Mouse (Mus musculus) forebrain, embryonic 12.5 days (tissue): Measurements from ENCODE around the gene Gm26558. TPM values are rescaled to one million over a fixed set of nuclear protein-coding genes. Genes with fewer than 3 reads are reported as not detected.
A peak's percentile ranks its signal among the peaks of the same experiment; 100 is the strongest.

ENCODE experiments used
- ATAC-seq: fragments of 200-750 bp; cut with Nextera tagmentation; 2 replicates; pipeline ENCODE4 v1.8.0; 2017; ENCODE audit warnings: moderate TSS enrichment; ENCODE audit not compliant: low FRiP score
- H3K27ac ChIP-seq: fragments of 300-500 bp; sonication (generic); 2 replicates; pipeline ENCODE4 v1.5.1; 2016; ENCODE audit warnings: mild to moderate bottlenecking
- H3K27me3 ChIP-seq: fragments of 300-500 bp; sonication (generic); 2 replicates; pipeline ENCODE4 v1.6.1; 2016; ENCODE audit warnings: mild to moderate bottlenecking
- H3K36me3 ChIP-seq: fragments of 300-500 bp; sonication (generic); replicated peaks from 2 replicates; pipeline ENCODE4 v1.6.1; 2016; ENCODE audit warnings: mild to moderate bottlenecking
- H3K4me1 ChIP-seq: fragments of 300-500 bp; sonication (generic); 2 replicates; pipeline ENCODE4 v1.6.1; 2016
- H3K4me2 ChIP-seq: fragments of 300-500 bp; sonication (generic); 2 replicates; pipeline ENCODE4 v1.6.1; 2016; ENCODE audit warnings: mild to moderate bottlenecking, moderate library complexity
- H3K4me3 ChIP-seq: fragments of 300-500 bp; sonication (generic); replicated peaks from 2 replicates; pipeline ENCODE4 v1.5.1; 2016; ENCODE audit warnings: mild to moderate bottlenecking
- H3K9ac ChIP-seq: fragments of 300-500 bp; sonication (generic); 2 replicates; pipeline ENCODE4 v1.6.1; 2016; ENCODE audit warnings: mild to moderate bottlenecking
- H3K9me3 ChIP-seq: fragments of 300-500 bp; sonication (generic); 2 replicates; pipeline ENCODE4 v1.6.1; 2016
- WGBS: fragments of 180-500 bp; shearing (Covaris S2); methylation state at CpG from one replicate; pipeline ENCODE4 v1.1.7; 2016; 5-methylcytosine and 5-hydroxymethylcytosine counted together
- polyA plus RNA-seq: library from polyadenylated mRNA; unstranded; fragments of >200 nt; fragmentation: Nextera tagmentation; extraction: Ambion mirVana; gene quantifications from 2 replicates; pipeline ENCODE4 v1.2.1, GENCODE M21; 2016

The Gm26558 gene
- polyA plus RNA-seq, 1 experiment from 2014 or later = 4.4 TPM

- H3K27ac ChIP-seq = 0 out of 2 replicates have a peak overlapping the region, but pooled peaks have one; percentile 2
- no peak overlapping the region for H3K4me3 ChIP-seq
- no peak overlapping the region for H3K9ac ChIP-seq
- no peak for ATAC-seq
- no peaks in the 10 kb centered on the region; the same call in 1 of the 2 replicates for H3K4me1 ChIP-seq
- no peaks in the 10 kb centered on the region for H3K9me3 ChIP-seq
- WGBS = 49% methylated on average over 16 of the region's 16 CpGs
- no peak overlapping the region for H3K4me2 ChIP-seq
- no peaks in the 10 kb centered on the region for H3K27me3 ChIP-seq
- no peaks in the 10 kb centered on the region for H3K36me3 ChIP-seq
Observed at GRCm38 (mm10) chr2:70642971-70643565, 18.8 kb downstream of the Gm26558 start.

GRCm38 (mm10) chr2:70640968-70641367 lies 20.9 kb downstream of the Gm26558 start:
- Histone ChIP-seq H3K36me3 (no peaks in the 10 kb centered on the region), H3K4me1 (no peaks in the 10 kb centered on the region; the same call in 1 of the 2 replicates), H3K27ac (no peak overlapping the region), H3K4me3 (no peak overlapping the region), H3K9me3 (no peaks in the 10 kb centered on the region), H3K4me2 (no peak overlapping the region), H3K27me3 (no peaks in the 10 kb centered on the region), H3K9ac (no peak overlapping the region)
- no peak for ATAC-seq

DNA sequence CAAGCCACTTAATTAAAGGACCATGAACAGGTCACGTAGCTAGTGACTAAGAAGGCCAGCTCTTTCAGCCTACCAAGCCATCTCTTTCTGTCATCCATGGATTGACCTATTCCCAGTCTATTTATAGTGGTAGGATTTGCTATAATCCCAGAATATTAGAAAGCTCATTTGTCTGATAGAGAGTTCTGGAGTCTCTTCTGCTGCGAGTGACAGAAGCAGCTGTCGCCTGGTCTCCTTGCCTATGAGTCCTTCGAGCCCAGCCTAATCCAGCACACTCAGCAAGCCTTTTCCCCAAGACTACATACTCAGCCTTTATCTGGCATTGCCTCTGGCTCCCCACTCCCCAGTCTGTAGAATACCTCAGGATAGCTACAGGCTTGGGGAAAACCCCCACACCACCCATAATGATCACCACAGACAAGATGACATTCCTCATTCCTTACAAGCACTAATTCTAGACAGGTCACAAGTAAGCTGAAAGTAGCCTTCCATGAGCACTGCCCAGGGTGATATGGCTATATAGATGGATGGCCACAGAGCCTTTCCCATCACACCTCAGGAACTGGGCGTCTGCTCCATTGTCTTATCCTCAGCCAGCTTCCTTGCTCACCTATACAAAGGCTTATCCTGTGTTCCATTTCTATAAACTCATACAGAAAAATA lies 27.7 kb downstream of the Gm26558 start:
- WGBS = 90% methylated on average over 5 of the region's 5 CpGs
- Histone ChIP-seq H3K27ac (no peak overlapping the region), H3K4me2 (no peak overlapping the region), H3K9ac (no peak overlapping the region), H3K4me3 (no peak overlapping the region), H3K4me1 (peaks cover 11% of the 10 kb centered on the region), H3K36me3 (no peaks in the 10 kb centered on the region), H3K27me3 (no peaks in the 10 kb centered on the region), H3K9me3 (no peaks in the 10 kb centered on the region)
- ATAC-seq = no peak

DNA sequence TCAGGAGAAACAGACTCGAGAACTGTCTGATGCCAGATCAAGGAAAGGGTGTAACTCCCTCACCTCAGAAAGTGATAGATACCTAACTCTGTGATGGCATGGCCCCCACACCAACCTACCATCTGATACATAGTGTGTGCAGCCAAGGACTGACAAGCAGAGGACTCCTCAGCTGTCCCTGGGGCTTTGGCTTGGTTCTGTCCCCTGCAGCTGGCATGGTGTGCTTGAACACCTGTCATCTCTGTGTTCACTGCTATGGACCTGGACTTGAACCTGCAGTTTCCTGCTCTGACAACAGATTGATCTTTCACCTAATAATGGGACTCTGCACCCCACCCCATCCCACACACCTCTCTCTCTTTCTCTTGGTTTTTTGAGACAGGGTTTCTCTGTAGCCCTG lies 29.5 kb downstream of the Gm26558 start:
- no peaks in the 10 kb centered on the region for H3K27me3 ChIP-seq
- H3K9me3 ChIP-seq = no peaks in the 10 kb centered on the region
- 94% methylated on average over 1 of the region's 1 CpGs for WGBS
- no peak overlapping the region for H3K4me2 ChIP-seq
- H3K9ac ChIP-seq = no peak overlapping the region
- H3K4me1 ChIP-seq = peaks cover 12% of the 10 kb centered on the region
- no peak for ATAC-seq
- H3K4me3 ChIP-seq = no peak overlapping the region
- H3K36me3 ChIP-seq = no peaks in the 10 kb centered on the region
- H3K27ac ChIP-seq = no peak overlapping the region

GRCm38 (mm10) chr2:70631321-70631720 lies 30.6 kb downstream of the Gm26558 start:
- H3K9me3 ChIP-seq = no peaks in the 10 kb centered on the region
- H3K4me2 ChIP-seq = no peak overlapping the region
- no peak overlapping the region for H3K27ac ChIP-seq
- no peaks in the 10 kb centered on the region for H3K27me3 ChIP-seq
- WGBS = 83% methylated on average over 1 of the region's 1 CpGs
- H3K4me1 ChIP-seq = peaks cover 12% of the 10 kb centered on the region
- no peak overlapping the region for H3K9ac ChIP-seq
- H3K4me3 ChIP-seq = no peak overlapping the region
- H3K36me3 ChIP-seq = no peaks in the 10 kb centered on the region
- no peak for ATAC-seq

- Histone ChIP-seq H3K36me3 (no peaks in the 10 kb centered on the region), H3K27me3 (no peaks in the 10 kb centered on the region), H3K4me1 (peaks cover 12% of the 10 kb centered on the region), H3K4me2 (peak overlapping the region; percentile 35), H3K27ac (no peak overlapping the region), H3K9me3 (no peaks in the 10 kb centered on the region), H3K4me3 (no peak overlapping the region), H3K9ac (no peak overlapping the region)
- 69% methylated on average over 3 of the region's 3 CpGs for WGBS
- no peak for ATAC-seq
Observed at GRCm38 (mm10) chr2:70629921-70630320, 32.0 kb downstream of the Gm26558 start.

DNA sequence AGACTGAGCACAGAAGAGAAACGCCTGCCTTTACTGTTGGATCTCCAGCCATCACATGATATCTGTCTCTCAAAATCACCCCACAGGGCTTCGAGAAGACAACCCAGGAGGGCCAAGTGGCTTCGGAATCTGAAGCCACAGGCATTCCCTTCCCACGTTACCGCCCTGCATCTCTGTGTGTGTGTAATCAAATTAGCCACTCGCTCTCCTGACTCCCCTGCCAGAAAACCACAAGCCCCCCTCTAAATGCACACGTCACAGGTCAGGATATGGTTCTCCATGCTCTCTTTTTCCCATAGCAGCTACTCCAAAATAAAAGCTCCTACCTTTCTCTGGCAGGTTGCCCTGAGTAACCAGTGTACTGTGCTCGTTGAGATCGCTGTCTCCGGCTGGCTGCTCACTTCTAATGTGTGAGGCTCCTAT lies 32.6 kb downstream of the Gm26558 start:
- peak; percentile 78; the same call in 1 of the 2 replicates for ATAC-seq
- H3K27ac ChIP-seq = no peak overlapping the region
- H3K4me2 ChIP-seq = peak overlapping the region; percentile 35
- no peaks in the 10 kb centered on the region for H3K36me3 ChIP-seq
- H3K9ac ChIP-seq = 0 out of 2 replicates have a peak overlapping the region, but pooled peaks have one; percentile 2
- 17% methylated on average over 10 of the region's 10 CpGs for WGBS
- H3K27me3 ChIP-seq = no peaks in the 10 kb centered on the region
- H3K9me3 ChIP-seq = no peaks in the 10 kb centered on the region
- peaks cover 12% of the 10 kb centered on the region for H3K4me1 ChIP-seq
- H3K4me3 ChIP-seq = no peak overlapping the region

DNA sequence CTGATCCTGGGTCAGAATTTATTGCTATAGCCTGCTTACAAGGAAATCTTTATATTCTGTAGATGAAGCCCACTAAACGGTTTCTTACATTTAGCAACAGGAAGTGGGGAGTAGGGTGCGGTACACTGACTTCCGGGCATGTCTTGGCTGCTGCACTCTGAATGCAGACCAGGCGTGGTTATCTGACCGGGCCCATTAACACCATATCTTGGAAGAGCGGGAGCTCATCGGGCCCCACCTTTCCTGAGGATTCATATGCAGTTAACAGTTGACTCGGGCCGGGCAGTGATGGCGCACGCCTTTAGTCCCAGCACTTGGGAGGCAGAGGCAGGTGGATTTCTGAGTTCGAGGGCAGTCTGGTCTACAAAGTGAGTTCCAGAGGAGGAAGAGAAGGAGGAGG lies 33.5 kb downstream of the Gm26558 start:
- Histone ChIP-seq H3K4me2 (no peak overlapping the region), H3K27ac (no peak overlapping the region), H3K4me1 (peaks cover 12% of the 10 kb centered on the region), H3K9me3 (no peaks in the 10 kb centered on the region), H3K9ac (no peak overlapping the region), H3K4me3 (no peak overlapping the region), H3K36me3 (no peaks in the 10 kb centered on the region), H3K27me3 (no peaks in the 10 kb centered on the region)
- no peak for ATAC-seq
- WGBS = 92% methylated on average over 12 of the region's 12 CpGs

GRCm38 (mm10) chr2:70625761-70626160 lies 36.1 kb downstream of the Gm26558 start:
- no peak overlapping the region for H3K4me3 ChIP-seq
- no peak overlapping the region for H3K4me2 ChIP-seq
- WGBS = 83% methylated on average over 7 of the region's 7 CpGs
- no peak for ATAC-seq
- no peaks in the 10 kb centered on the region for H3K27me3 ChIP-seq
- H3K36me3 ChIP-seq = no peaks in the 10 kb centered on the region
- H3K27ac ChIP-seq = no peak overlapping the region
- no peak overlapping the region for H3K9ac ChIP-seq
- H3K9me3 ChIP-seq = no peaks in the 10 kb centered on the region
- H3K4me1 ChIP-seq = peaks cover 12% of the 10 kb centered on the region

- Histone ChIP-seq H3K27me3 (no peaks in the 10 kb centered on the region), H3K27ac (no peak overlapping the region), H3K4me1 (no peaks in the 10 kb centered on the region), H3K9ac (no peak overlapping the region), H3K4me2 (no peak overlapping the region), H3K4me3 (no peak overlapping the region), H3K36me3 (no peaks in the 10 kb centered on the region), H3K9me3 (no peaks in the 10 kb centered on the region)
- no peak for ATAC-seq
- WGBS = 73% methylated on average over 4 of the region's 4 CpGs
Observed at GRCm38 (mm10) chr2:70622244-70622643, 39.7 kb downstream of the Gm26558 start.

DNA sequence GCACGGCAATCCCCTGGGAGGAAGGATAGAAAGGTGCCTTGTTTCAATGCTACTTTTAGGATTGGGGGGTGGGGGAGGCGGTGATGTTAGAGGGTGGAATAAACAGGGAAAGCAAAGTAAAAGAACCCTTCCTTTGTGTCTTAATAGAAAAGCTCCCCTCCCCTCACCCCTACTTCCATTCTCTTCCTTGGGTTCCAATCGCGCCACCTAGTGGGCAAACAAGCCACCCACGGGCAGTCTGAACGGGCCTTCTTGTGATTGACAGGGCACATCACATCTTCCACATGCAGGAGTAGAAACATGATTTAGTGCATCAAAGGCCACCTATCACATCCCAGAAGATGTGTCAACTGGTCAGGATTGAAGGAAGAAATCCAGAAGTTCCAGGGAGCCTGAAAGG lies 41.7 kb downstream of the Gm26558 start:
- 8% methylated on average over 6 of the region's 6 CpGs for WGBS
- ATAC-seq = no peak

DNA sequence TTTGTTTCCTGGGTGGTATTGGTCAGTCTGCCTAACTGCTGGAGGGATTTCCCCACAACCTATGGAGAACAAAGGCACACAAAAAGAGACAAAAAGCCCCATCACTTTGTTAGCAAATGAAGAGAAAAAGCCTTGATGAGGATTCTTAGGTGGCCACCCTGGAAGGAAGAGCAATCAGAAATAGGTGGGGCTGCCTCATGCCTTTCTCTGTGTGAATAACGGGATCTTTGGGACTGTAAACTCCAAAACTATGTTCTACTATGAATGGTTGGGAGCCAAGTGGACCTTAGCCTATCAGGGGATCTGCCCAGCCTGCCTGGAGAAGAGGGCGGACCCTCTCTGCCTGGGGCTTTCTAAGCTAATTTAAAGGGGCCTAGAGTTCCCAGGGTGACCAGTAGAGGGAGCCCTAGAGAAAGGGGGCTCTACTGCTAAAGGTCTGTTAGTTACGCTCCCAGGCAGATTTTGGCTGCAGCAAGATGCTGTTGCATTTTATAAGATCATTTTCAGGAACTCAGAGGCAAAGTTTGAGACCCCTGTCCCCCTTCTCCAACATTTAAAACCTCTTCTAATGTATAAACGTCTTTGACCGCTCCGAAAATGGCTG lies 42.6 kb downstream of the Gm26558 start:
- WGBS = 80% methylated on average over 6 of the region's 6 CpGs
- no peak overlapping the region for H3K4me2 ChIP-seq
- no peak overlapping the region for H3K27ac ChIP-seq
- H3K36me3 ChIP-seq = no peaks in the 10 kb centered on the region
- H3K4me3 ChIP-seq = no peak overlapping the region
- H3K9ac ChIP-seq = no peak overlapping the region
- H3K4me1 ChIP-seq = no peaks in the 10 kb centered on the region
- H3K9me3 ChIP-seq = no peaks in the 10 kb centered on the region
- no peaks in the 10 kb centered on the region for H3K27me3 ChIP-seq
- ATAC-seq = no peak

More for the DNA sequence above, 41.7 kb downstream of the Gm26558 start:
- H3K4me3 ChIP-seq = no peak overlapping the region
- no peaks in the 10 kb centered on the region for H3K27me3 ChIP-seq
- no peaks in the 10 kb centered on the region for H3K9me3 ChIP-seq
- no peak overlapping the region for H3K4me2 ChIP-seq
- H3K36me3 ChIP-seq = no peaks in the 10 kb centered on the region
- H3K4me1 ChIP-seq = no peaks in the 10 kb centered on the region
- H3K9ac ChIP-seq = no peak overlapping the region
- no peak overlapping the region for H3K27ac ChIP-seq

- ATAC-seq = no peak
- no peak overlapping the region for H3K4me2 ChIP-seq
- no peaks in the 10 kb centered on the region for H3K27me3 ChIP-seq
- H3K4me1 ChIP-seq = no peaks in the 10 kb centered on the region
- no peaks in the 10 kb centered on the region for H3K36me3 ChIP-seq
- no peak overlapping the region for H3K9ac ChIP-seq
- no peaks in the 10 kb centered on the region for H3K9me3 ChIP-seq
- H3K27ac ChIP-seq = no peak overlapping the region
- H3K4me3 ChIP-seq = no peak overlapping the region
- WGBS = 81% methylated on average over 3 of the region's 3 CpGs
Observed at GRCm38 (mm10) chr2:70616617-70617016, 45.3 kb downstream of the Gm26558 start.
